Mouse (Mus musculus) kidney, adult 9 months (tissue): ENCODE data around the gene Fgf12.

Experiments
- DNase-seq: peaks from one replicate; pipeline ENCODE4 v3.0.0; 2022

Fgf12 gene

DNA sequence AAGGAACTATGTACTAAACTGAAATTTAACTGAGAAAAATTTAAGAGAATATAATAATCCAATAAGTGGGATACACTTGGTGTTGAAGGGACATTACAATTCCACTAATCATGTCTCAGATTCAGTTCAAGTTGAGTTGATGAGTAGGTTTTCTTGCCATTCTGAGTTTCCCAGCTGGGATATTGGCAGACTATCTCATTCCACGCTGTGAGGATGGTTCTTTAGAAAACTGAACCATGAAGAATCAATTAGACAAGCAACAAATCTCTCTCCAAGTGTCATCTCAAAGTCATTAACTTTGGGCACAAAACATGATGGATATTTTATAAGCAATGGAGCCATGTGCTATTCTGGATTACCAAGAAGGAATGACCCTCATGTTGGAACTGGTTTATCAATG is 449.0 kb downstream of the Fgf12 start:
- DNase-seq: no peak

DNA sequence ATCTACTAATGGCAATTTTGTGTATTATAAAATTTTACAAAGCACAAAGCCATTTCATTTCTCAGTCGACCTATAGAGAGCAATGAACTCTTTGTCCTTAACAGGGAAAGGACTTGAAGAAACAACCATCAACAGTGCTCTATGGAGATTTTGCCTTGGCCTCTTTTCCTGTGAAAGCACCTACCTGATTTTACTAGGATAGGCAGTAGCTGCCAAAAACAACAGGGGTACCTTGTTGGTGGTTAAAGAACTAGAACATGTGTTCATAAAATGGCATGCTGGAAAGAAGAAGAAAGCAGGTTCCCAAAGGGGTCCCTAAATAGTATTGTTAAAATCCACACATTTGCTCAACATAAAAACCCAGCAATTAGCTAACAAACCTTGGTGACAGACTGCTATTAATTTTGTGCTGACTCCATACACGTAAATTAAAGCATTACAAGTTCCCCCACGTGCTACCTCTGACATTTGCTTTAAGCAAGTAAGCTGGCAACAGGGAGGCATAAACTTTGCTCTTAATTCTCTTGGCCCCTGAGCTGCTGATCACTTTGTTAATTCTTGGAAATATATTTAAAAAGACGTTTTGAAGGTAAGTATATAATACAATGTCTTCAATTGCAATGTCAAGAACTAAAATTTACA is 463.1 kb downstream of the Fgf12 start:
- no peak for DNase-seq

DNA sequence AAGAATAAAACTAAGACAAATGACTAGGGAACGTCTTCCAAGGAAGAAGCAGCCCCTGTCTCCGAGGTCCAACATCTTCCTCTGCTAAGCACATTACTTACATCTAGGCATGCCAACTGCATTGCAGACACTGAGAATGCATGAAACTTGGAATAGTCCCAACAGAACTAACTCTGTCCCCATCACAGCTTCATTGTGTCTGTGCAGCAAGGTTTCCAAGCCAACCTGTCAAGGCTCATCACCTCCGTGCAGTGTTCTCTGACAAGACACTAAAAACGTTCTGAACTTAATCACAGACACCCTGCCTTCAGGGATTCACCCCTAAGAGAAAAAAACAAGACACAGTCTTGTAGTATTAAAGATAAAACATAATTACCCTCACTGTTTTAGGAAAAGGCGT is 495.0 kb downstream of the Fgf12 start:
- DNase-seq: no peak

DNA sequence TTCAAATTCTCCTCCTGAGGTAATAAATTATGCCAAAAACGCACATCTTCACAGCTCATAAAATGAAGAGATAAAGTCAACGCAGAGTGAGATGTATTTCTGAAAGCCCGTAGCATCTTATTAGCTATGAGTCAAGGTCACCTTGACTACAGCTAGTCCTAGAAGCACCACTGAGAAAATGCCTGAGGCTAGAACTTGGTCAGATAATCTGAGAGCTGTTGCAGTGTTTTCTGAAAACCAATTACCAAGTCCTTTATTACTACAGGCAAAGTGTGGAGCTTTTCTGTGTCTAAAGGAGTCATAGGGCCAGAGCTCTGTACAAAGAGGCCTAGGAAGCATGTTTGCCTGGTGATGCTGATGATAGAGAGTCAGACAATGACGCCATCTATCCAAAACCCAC is 498.6 kb downstream of the Fgf12 start:
- DNase-seq: no peak

DNA sequence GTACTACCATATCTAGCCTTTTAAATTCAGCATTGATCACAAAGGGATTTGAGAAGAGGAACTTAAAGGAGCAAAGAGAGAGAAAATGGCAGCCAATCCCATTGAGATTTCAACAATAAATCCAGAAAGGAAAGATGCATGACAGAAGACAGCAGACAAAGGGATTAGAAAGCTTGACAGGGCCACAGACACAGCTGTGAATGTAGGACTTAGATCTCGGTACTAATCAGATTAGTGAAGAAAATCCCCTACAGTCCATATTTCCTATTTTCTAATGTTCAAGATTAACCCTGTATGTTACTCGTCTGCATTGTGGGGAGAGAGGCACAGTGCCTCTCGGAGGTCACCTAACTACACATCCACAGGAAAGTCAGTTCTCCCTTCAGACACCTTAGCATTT is 500.9 kb downstream of the Fgf12 start:
- DNase-seq: no peak

DNA sequence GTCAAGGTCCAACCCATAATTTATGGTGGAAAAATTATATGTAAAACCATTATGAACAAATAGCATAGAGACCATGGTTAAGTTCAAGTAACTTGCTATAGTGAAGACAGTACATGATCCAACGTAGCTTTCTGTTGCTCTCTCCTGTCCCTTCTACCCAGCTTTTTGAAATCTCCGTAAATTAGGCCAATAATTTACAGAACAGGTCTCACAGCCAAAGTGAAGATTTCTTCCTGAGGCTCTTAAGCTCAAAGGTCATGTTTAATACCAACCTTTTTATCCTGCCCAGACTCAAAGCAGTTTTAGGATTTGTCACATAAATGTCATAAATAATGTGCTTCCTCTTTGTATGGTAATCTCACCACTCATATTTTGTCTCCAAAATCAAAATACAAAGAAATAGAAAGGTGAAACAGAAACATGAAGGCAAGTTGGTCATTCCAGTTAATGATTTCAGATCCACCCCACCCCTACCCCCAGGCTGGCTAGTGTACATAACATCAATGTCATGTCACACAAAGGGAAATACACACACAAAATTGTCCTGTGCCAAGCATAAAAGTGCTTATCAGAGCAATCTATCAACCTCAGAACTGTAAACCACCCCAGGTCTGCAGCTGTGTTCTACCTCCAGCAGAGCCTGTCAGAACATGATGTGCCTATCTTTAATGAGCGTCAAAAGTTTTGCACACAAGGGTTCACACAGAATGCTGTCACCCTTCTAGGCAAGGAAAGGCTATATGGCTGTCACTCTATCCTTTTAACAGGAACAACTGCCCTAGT is 509.8 kb downstream of the Fgf12 start:
- peak; percentile 57 for DNase-seq

DNA sequence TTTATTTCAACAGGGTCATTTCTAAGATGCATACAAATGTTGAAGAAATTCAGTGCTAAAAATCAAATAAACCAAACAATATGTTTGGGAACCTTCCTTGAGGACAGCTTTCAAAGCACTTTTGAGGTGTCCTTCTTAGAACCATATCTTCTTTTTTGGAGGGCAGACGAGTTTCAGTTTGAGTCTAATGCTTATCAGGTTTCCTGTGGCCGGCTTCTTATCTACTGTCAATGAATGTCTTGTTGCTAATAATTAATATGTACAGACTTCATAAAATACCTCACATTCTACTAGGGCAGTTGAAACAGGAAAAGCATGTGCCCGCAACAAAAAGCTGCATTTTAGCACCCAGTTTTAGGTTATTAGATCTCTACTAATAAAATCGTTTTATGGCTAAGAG is 513.5 kb downstream of the Fgf12 start:
- DNase-seq: no peak

DNA sequence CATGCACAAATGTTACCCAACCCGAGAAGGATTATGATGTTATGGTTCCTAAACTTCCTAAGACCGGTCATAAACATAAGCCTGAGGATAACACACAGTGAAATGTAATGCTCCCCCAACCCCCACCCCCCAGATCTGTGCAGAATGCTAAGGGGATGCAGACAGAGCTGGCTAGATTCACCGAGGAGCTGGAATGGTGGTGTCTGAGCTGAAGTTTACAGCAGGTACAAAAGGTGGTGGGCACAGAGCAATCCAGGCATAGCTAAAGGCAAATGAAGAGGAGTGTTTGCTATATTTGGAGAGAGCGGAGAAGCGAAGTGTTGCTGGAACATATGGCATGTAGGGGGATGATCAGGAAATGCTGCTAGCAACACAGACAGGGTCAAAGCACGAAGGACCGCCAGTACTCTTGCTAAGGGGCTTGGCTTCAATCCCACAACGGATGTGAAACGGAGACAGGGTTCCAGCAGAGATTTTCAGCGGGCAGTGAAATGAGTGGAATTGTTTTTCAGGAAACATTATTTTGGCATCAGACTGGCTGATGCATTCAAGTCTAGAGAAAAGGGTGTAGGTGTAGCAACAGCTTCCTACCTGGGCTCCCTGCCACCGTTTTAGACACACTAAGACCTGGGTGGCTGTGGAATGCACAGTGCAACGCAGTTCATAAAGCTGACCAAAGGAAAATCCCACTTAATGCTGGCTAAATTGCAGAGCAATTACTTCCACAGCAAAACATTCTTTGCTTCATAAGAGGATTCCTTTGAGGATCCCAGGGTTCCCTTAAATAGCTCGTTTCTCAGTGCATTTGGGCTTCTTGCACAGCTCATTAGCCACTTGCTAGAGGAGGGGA is 514.6 kb downstream of the Fgf12 start:
- no peak for DNase-seq

DNA sequence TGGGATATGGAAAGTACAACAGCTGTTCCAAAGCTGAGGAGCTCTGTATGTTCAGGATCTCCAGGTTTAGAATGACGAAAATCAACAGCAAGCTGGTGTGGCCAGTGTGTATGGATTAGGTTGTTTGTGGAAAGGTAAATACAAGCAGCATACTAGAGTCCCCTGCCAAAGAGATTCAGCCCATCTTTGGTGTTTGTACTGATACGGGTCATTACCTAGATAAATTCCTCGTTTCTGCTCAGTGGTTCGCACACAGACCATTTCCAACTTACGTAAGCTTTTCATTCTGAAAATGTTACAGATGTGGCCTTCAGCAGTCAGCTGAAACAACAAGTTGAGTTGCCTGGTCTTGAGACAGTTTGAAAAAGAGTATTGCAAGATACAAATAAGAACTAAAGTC is 536.9 kb downstream of the Fgf12 start:
- DNase-seq: peak; percentile 33

DNA sequence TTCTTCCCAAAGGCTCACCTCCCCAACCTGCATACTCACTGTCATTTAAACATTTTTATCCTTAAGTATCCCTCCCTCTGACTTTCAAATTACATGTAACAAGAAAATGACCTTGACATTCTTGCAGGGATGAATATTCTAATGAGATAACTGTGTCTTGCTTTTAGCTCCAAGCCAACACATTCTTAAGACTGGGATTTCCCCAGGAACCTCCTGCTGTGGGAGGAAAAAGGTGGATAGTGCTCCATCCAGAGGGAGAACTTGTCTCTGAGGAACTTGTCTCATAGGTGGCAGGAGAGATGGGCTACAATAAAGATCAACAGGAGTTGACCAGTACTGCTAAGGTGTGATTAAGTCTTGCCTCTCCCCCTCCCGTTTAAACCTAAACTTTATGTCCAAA is 540.5 kb downstream of the Fgf12 start:
- no peak for DNase-seq

DNA sequence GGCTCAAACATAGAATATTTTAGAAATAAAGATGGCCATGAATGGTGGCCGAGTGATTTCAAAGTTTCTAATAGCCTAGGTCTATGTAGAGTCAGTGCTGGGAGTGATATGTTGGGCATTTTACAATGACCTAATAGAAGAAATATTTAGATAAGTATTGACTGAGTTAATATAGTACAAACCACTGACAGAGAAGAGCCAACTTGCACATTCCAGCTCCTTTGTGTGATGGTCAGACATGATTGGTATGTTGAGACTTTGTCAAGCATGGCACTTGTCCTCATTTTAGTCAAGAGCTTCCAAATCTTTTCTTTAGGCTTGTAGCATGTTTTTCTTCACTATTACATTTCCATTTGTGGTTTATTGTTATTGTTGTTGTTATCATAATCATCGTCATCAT is 596.4 kb downstream of the Fgf12 start:
- no peak for DNase-seq

DNA sequence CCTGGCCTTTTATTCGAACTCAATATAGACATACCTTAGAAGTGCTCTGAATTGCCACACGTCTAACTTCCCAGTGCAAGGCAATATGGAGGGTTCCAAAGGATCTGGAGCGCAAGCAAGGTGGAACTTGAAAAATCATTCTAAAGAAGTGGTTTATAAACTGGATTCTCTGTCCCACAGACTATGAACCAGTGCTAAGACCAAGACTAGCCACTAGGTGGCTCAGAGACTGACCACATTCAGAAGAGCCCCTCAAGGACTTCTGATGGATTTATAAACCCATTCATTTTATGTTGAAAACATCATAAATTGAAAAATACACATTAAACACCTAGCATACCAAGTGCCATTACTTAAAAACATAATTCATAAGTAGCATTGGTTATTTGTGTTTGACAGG is 611.9 kb downstream of the Fgf12 start:
- peak; percentile 17 for DNase-seq

DNA sequence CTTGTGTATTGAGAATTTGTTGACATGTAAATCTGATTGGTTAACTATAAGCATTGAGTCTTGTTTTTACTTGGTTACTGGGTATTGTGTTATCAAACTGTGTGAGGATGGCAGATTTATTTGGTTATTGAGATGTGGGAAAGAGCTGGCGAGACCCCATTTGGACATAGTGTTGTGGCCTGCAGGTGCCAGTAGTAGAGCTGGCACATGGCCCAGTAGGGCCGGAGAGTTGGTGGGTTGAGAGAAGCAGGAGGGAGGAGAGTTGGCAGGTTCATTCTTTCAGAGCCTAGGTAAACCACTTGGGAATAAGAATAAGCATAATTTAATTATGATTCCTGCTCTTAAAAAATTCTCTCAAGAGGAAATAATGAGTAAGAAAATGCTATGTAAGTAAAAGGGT is 625.9 kb downstream of the Fgf12 start:
- DNase-seq: no peak
